Mouse (Mus musculus) olfactory bulb, adult 2 months (tissue): ENCODE results near the gene Ubp1.
"Not testable (repeated sequence)": the region's sequence is repeated elsewhere in the genome, so short reads cannot be mapped to it uniquely, and the experiment has no call there.

Source experiments
- CTCF ChIP-seq: fragments of 200-500 bp; IDR thresholded peaks from 2 replicates; pipeline ENCODE4 v1.5.1; 2012; ENCODE audit warnings: low read depth, mild to moderate bottlenecking, low read length, moderate library complexity; ENCODE audit not compliant: insufficient read depth
- POLR2A ChIP-seq: fragments of 200-500 bp; IDR thresholded peaks from 2 replicates; pipeline ENCODE4 v1.6.1; 2012; ENCODE audit warnings: mild to moderate bottlenecking, low read depth, low read length, moderate library complexity; ENCODE audit not compliant: insufficient read depth

GRCm38 (mm10) chr9:113904315-113904714 lies 26.4 kb upstream of the Ubp1 start:
- TF ChIP-seq CTCF, POLR2A: not testable (repeated sequence)
